ENCODE assay signal across 8 mouse cellular contexts in the genomic region with DNA sequence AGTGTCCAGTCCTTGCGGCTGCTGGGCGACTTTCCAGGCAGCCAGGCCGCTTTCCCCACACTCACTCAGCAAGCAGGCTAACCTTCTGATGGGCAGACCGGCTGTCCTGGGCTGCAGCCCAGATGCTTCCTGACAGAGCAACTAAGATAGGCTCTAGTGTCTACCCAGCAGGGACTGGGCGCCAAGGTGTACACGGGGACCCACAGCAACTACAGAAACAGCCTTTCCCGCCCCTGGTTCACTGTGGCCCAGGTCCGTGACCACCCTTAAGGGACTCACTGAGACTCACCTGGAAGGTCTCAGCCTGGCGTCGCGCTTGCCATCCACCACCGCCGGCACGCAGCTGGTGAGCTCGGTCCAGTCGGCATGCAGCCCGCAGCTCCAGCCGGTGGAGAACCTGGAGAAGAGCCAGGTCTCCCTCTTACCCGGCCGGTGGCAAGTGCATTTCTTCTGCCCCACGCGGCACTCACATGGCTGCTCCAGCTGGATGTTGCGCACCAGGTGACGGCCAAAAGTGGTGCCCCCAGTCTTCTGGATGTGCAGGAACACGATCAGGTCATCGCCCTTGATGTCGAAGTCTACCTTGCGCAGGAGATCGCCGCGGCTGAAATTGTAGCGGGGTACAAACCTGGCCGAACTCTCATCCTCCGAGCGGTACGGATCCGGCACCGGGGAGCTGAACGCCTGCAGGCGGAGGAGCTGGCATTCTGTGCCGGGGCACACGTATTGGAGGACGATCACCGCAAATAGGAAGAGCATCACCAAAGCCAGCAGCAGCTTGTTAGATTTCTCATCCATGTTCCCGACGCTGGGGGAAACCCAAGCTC. TPM values are rescaled to one million over a fixed set of nuclear protein-coding genes. Genes with fewer than 3 reads are reported as not detected.
DNase-seq lines count a peak whose midpoint lies in the region; ATAC-seq lines count a peak whose summit lies in the region.

No protein-coding gene starts in this region.

- 24% methylated on average over 44 of the region's 46 CpGs for WGBS in forebrain, embryonic 13.5 days
- 26% methylated on average over 42 of the region's 46 CpGs for WGBS in hindbrain, embryonic 13.5 days
- 35% methylated on average over 46 of the region's 46 CpGs for WGBS in midbrain, embryonic 13.5 days

- H3K9me3 ChIP-seq in forebrain, embryonic 13.5 days (replicated peaks) = no peaks in the 10 kb centered on the region
- H3K9me3 ChIP-seq in hindbrain, embryonic 13.5 days = no peaks in the 10 kb centered on the region
- no peaks in the 10 kb centered on the region for H3K9me3 ChIP-seq in midbrain, embryonic 13.5 days

- DNase-seq in heart, adult 11 months = peak; percentile 85
- no peak for DNase-seq in heart, adult 8-10 months (ENCODE audit: low spot score)
- peak; percentile 8 to 32 for DNase-seq in left cerebral cortex, postnatal 36 days (ENCODE audit: low spot score in 2 of 2)
- no peak for DNase-seq in MN1 (ENCODE audit: low spot score)

- no peaks in the 10 kb centered on the region for H3K36me3 ChIP-seq in forebrain, embryonic 13.5 days (ENCODE audit: poor library complexity, severe bottlenecking)
- no peaks in the 10 kb centered on the region for H3K36me3 ChIP-seq in hindbrain, embryonic 13.5 days
- no peaks in the 10 kb centered on the region for H3K36me3 ChIP-seq in midbrain, embryonic 13.5 days

- H3K9ac ChIP-seq in forebrain, embryonic 13.5 days = peak overlapping the region; percentile 68
- peak overlapping the region; percentile 70 for H3K9ac ChIP-seq in hindbrain, embryonic 13.5 days
- H3K9ac ChIP-seq in midbrain, embryonic 13.5 days (replicated peaks) = peak overlapping the region; percentile 66

- H3K27ac ChIP-seq in forebrain, embryonic 13.5 days = no peak overlapping the region
- 0 out of 2 replicates have a peak overlapping the region, but pooled peaks have one; percentile 64 for H3K27ac ChIP-seq in hindbrain, embryonic 13.5 days
- no peak overlapping the region for H3K27ac ChIP-seq in midbrain, embryonic 13.5 days

- peak overlapping the region; percentile 54 for H3K4me3 ChIP-seq in forebrain, embryonic 13.5 days
- H3K4me3 ChIP-seq in hindbrain, embryonic 13.5 days = peak overlapping the region; percentile 50
- peak overlapping the region; percentile 51 for H3K4me3 ChIP-seq in midbrain, embryonic 13.5 days (replicated peaks)

- peak overlapping the region; percentile 73 for H3K4me2 ChIP-seq in forebrain, embryonic 13.5 days
- peak overlapping the region; percentile 76 for H3K4me2 ChIP-seq in hindbrain, embryonic 13.5 days
- peak overlapping the region; percentile 76 for H3K4me2 ChIP-seq in midbrain, embryonic 13.5 days (replicated peaks)

- peaks cover 5% of the 10 kb centered on the region; the same call in 1 of the 2 replicates for H3K27me3 ChIP-seq in forebrain, embryonic 13.5 days
- peaks cover 15% of the 10 kb centered on the region for H3K27me3 ChIP-seq in hindbrain, embryonic 13.5 days
- peaks cover 30% of the 10 kb centered on the region for H3K27me3 ChIP-seq in midbrain, embryonic 13.5 days

- ATAC-seq in cerebellum, adult (ENCODE audit: insufficient number of reproducible peaks, low FRiP score, low TSS enrichment) = peak; percentile 31; the same call in 1 of the 2 replicates
- peak; percentile 23; the same call in 1 of the 2 replicates for ATAC-seq in forebrain, embryonic 13.5 days
- ATAC-seq in hindbrain, embryonic 13.5 days (ENCODE audit: low FRiP score) = peak; percentile 52
- peak; percentile 71 for ATAC-seq in midbrain, embryonic 13.5 days

- H3K4me1 ChIP-seq in forebrain, embryonic 13.5 days = peaks cover 8% of the 10 kb centered on the region; the same call in 1 of the 2 replicates
- peaks cover 4% of the 10 kb centered on the region; the same call in 1 of the 2 replicates for H3K4me1 ChIP-seq in hindbrain, embryonic 13.5 days (replicated peaks)
- H3K4me1 ChIP-seq in midbrain, embryonic 13.5 days (replicated peaks) = no peaks in the 10 kb centered on the region; the same call in 1 of the 2 replicates

- intact Hi-C loops in left cerebral cortex, postnatal 36 days (cut with DNase I) = loop anchor here (10.0 kb wide), 1 partner anchor 175 kb away; no protein-coding TSS in a partner anchor

RNA-seq across cellular contexts. Expression of a gene that starts 1.8 kb away (rescaled TPM):
- under 1 TPM; 0.19 to 0.73 (median 0.27) TPM for total RNA-seq in heart, adult 8-10 months (2022)
- 25.9 and 31.1 TPM in 2 replicates for polyA plus RNA-seq in forebrain, embryonic 13.5 days (2015; fragmentation: Nextera tagmentation; extraction: Ambion mirVana)
- polyA plus RNA-seq in hindbrain, embryonic 13.5 days (2015; fragmentation: Nextera tagmentation; extraction: Ambion mirVana) = 25.5 and 27.3 TPM in 2 replicates
- 10 to 100 TPM; 37.2 to 39.9 TPM for total RNA-seq in left cerebral cortex, postnatal 36 days (2021)
- 16.8 and 24.7 TPM in 2 replicates for polyA plus RNA-seq in midbrain, embryonic 13.5 days (2015; fragmentation: Nextera tagmentation; extraction: Ambion mirVana)

Comparison
In these comparisons a context has a peak if more than half of its experiments do, and no peak if none do; other contexts are left out.
1. DNase-seq: peak in heart, adult 11 months (single experiment) and left cerebral cortex, postnatal 36 days (2 of 2); none in heart, adult 8-10 months (single experiment) and MN1 (single experiment).
2. Peak in every context shown above with its lines, with median percentiles within 50 percentile points of each other: ATAC-seq, H3K4me2 ChIP-seq, H3K4me3 ChIP-seq and H3K9ac ChIP-seq.